Mouse (Mus musculus) embryonic facial prominence, embryonic 10.5 days (tissue): ENCODE results near the gene Cobl. TPM values are rescaled to one million over a fixed set of nuclear protein-coding genes. Genes with fewer than 3 reads are reported as not detected.

Source experiments
- DNase-seq: peaks from one replicate; pipeline ENCODE4 v3.0.0-alpha.2; 2017; ENCODE audit warnings: low spot score
- H3K27ac ChIP-seq: fragments of 300-500 bp; sonication (generic); replicated peaks from 2 replicates; pipeline ENCODE4 v1.5.1; 2016; ENCODE audit warnings: mild to moderate bottlenecking
- H3K27me3 ChIP-seq: fragments of 300-500 bp; sonication (generic); replicated peaks from 2 replicates; pipeline ENCODE4 v1.6.1; 2016; ENCODE audit warnings: low read depth, mild to moderate bottlenecking; ENCODE audit not compliant: poor library complexity, severe bottlenecking
- H3K36me3 ChIP-seq: fragments of 300-500 bp; sonication (generic); replicated peaks from 2 replicates; pipeline ENCODE4 v1.6.1; 2016; ENCODE audit warnings: mild to moderate bottlenecking, moderate library complexity
- H3K4me1 ChIP-seq: fragments of 300-500 bp; sonication (generic); 2 replicates; pipeline ENCODE4 v1.6.1; 2016
- H3K4me3 ChIP-seq: fragments of 300-500 bp; sonication (generic); 2 replicates; pipeline ENCODE4 v1.5.1; 2016; ENCODE audit warnings: mild to moderate bottlenecking, moderate library complexity
- H3K9me3 ChIP-seq: fragments of 300-500 bp; sonication (generic); 2 replicates; pipeline ENCODE4 v1.6.1; 2016; ENCODE audit warnings: mild to moderate bottlenecking
- WGBS: fragments of 180-500 bp; shearing (Covaris S2); methylation state at CpG from one replicate; pipeline ENCODE4 v1.1.7; 2016; 5-methylcytosine and 5-hydroxymethylcytosine counted together
- polyA plus RNA-seq: library from polyadenylated mRNA; unstranded; fragments of >200 nt; fragmentation: Nextera tagmentation; extraction: Ambion mirVana; gene quantifications from 2 replicates; pipeline ENCODE4 v1.2.1, GENCODE M21; 2016

Cobl gene
- polyA plus RNA-seq, 1 experiment from 2014 or later = 3.4 TPM

DNA sequence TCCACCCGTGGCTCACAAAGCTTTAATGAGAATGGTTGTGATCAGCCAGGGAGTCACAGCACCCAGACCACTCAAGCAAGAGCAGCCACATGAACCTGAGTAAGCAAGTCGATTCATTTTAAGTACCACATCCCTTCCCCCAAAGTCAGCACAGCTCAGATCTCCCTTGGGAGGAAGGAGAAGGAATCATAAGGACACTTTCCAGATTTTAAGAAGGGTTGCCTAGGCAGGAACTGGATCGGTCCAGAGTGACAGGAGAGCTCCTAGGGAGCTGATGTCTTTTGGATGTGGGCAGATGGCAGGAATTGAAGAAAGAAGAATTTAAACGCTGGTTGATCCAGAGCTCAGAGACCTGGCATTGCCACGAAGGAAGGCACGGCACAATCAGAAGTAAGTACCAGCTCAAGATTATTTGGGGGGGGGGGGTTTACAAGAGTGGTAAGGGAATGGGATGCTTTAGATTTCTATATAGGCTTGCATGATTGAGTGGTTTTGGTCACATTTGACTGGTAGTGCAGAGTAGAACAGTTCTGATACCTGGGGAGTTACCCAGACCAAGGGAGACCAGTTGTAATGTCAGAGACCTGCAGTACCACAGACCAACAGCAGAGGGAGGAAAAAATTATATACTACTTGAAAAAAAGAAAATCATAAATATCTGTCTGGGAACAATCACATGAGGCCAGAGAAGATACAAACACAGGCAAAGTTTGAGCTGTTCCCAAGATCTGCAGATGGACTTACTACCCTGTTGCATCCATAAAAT, 150.3 kb downstream of the Cobl start:
- H3K9me3 ChIP-seq = no peaks in the 10 kb centered on the region
- no peaks in the 10 kb centered on the region for H3K27me3 ChIP-seq
- DNase-seq = no peak
- WGBS = 83% methylated on average over 6 of the region's 6 CpGs
- H3K36me3 ChIP-seq = no peaks in the 10 kb centered on the region
- 0 out of 2 replicates have a peak, but pooled peaks cover 3% of the 10 kb centered on the region for H3K4me1 ChIP-seq
- no peak overlapping the region for H3K27ac ChIP-seq
- no peak overlapping the region for H3K4me3 ChIP-seq

DNA sequence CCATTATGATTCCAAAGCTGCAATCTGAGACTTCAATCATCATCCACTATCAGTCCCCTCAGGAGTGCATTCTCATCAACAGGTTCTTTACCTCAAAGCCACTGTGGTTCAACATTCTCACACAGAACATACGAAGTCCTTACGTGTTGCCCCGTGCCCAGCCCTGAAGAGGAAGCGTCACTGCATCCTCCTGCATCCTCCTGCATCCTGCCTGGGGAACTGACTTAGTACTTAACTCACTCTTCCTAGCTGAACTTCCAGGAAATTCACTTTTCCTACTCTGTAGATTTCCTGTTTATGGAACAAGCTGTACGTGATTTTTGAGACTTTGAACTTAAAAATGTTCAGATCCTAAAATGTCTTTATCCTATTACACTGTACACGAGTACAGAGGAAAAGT, 153.3 kb downstream of the Cobl start:
- no peak overlapping the region for H3K4me3 ChIP-seq
- DNase-seq = no peak
- no peaks in the 10 kb centered on the region for H3K9me3 ChIP-seq
- no peaks in the 10 kb centered on the region for H3K36me3 ChIP-seq
- 0 out of 2 replicates have a peak, but pooled peaks cover 5% of the 10 kb centered on the region for H3K27me3 ChIP-seq
- 0 out of 2 replicates have a peak, but pooled peaks cover 3% of the 10 kb centered on the region for H3K4me1 ChIP-seq
- H3K27ac ChIP-seq = no peak overlapping the region
- WGBS = 82% methylated on average over 6 of the region's 6 CpGs

DNA sequence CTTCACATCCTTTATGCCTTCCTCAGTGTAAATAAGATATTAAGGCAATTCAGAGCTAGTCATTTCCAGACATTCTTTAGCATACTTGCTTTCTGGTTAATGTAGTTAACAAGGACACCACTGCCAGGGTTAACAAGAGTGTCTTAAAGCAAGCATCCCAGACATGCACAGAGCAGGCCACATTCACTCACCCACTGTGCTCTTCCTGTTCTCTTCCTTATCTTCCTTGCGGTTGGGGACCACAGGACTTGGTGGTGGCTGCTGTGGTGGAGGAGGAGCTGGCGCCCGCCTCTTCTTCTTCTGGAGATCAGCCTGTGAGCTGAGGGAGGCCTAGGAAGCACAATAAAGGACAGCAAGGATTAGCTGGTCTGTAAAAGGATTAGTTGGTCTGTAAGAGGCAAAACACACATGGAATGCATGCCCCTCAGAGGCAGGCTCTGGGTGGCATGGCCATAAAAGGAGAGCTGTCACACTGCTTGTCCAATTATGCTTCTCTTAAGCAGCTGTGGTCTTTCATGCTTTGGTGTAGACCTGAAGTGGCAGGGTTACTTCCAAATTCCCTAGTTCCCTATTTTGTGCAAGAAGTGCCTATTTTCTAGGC, 155.2 kb downstream of the Cobl start:
- no peak for DNase-seq
- H3K27me3 ChIP-seq = 0 out of 2 replicates have a peak, but pooled peaks cover 5% of the 10 kb centered on the region

DNA sequence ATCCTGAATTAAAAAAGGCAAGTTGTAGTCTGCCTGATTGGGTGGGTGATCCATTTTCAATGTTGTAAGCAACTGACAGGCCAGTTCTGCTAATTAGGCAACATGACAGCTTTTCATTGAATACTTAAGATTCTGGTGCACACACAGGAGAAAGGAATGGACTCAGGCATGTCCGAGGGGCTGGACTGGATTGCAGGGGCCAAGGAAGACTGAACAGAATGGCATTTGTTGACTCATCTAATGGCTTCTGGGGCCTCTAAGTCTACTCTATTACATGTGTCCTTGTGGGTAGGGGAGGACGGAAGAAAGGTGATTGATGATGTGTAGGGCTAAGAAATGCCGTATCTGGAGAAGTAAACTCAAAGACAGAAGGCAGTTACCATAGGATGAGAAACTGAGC, 159.9 kb downstream of the Cobl start:
- 79% methylated on average over 3 of the region's 3 CpGs for WGBS
- Histone ChIP-seq H3K27ac (no peak overlapping the region), H3K36me3 (no peaks in the 10 kb centered on the region), H3K27me3 (0 out of 2 replicates have a peak, but pooled peaks cover 5% of the 10 kb centered on the region), H3K9me3 (no peaks in the 10 kb centered on the region), H3K4me1 (0 out of 2 replicates have a peak, but pooled peaks cover 7% of the 10 kb centered on the region), H3K4me3 (no peak overlapping the region)
- no peak for DNase-seq

More for the DNA sequence above, 155.2 kb downstream of the Cobl start:
- WGBS = 33% methylated on average over 3 of the region's 3 CpGs
- 0 out of 2 replicates have a peak, but pooled peaks cover 3% of the 10 kb centered on the region for H3K4me1 ChIP-seq
- H3K36me3 ChIP-seq = no peaks in the 10 kb centered on the region
- no peak overlapping the region for H3K27ac ChIP-seq
- H3K4me3 ChIP-seq = no peak overlapping the region
- no peaks in the 10 kb centered on the region for H3K9me3 ChIP-seq

DNA sequence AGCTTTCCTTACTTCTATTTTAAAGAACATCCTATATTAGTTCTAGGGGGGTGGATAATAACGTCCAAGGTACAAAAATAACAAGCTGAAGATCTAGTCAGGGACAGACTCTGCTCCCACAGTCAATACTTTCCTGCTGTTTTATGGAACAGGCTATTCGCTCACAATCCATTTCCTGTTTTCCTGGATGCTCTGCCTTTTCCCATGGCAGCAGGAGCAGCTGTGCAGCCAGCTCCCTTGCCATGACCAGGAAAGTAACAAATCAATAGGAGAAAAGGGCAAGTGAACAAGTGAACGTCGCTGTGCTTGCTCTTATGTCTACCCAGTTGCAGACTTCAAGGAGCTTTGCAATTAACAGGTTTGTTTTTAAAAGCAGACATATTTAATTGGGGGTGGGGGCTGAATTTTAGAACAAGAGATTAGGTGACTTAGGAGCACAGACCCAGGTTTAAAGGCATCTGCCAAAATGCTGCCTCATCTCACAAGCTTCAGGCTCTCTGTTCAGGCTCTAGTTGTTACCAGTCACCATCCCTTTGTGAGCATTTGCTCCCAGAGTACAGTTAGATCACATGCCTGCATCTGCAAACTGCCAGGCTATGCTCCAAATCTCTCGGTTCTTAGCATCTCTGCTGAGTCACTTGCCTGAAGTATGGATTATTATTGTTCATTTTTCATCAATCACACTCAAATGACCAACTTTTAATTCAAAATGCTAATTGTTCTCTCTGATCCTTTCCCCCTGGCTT, 164.9 kb downstream of the Cobl start:
- WGBS = 48% methylated on average over 5 of the region's 5 CpGs
- H3K9me3 ChIP-seq = no peaks in the 10 kb centered on the region
- no peak for DNase-seq

DNA sequence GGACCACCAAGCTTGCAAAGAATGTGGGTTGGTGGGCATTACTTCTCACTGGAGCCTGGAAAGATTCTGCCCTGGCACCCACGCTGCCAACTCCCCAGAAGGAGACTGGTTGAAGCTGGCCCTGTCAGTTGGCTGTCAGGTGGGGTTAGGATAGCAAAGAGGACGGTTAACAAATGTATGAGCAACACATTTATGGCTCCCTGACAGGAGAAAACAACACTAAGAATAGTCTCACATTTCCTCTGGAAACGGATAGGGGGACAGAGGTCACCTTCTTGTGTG, 173.2 kb downstream of the Cobl start:
- DNase-seq = no peak
- no peaks in the 10 kb centered on the region for H3K9me3 ChIP-seq
- H3K36me3 ChIP-seq = no peaks in the 10 kb centered on the region
- 32% methylated on average over 3 of the region's 3 CpGs for WGBS
- H3K4me1 ChIP-seq = 0 out of 2 replicates have a peak, but pooled peaks cover 6% of the 10 kb centered on the region
- no peak overlapping the region for H3K27ac ChIP-seq
- peaks cover 22% of the 10 kb centered on the region for H3K27me3 ChIP-seq
- H3K4me3 ChIP-seq = no peak overlapping the region

More for the DNA sequence above, 164.9 kb downstream of the Cobl start:
- Histone ChIP-seq H3K4me3 (no peak overlapping the region), H3K27me3 (no peaks in the 10 kb centered on the region), H3K27ac (no peak overlapping the region), H3K36me3 (no peaks in the 10 kb centered on the region), H3K4me1 (0 out of 2 replicates have a peak, but pooled peaks cover 6% of the 10 kb centered on the region)

DNA sequence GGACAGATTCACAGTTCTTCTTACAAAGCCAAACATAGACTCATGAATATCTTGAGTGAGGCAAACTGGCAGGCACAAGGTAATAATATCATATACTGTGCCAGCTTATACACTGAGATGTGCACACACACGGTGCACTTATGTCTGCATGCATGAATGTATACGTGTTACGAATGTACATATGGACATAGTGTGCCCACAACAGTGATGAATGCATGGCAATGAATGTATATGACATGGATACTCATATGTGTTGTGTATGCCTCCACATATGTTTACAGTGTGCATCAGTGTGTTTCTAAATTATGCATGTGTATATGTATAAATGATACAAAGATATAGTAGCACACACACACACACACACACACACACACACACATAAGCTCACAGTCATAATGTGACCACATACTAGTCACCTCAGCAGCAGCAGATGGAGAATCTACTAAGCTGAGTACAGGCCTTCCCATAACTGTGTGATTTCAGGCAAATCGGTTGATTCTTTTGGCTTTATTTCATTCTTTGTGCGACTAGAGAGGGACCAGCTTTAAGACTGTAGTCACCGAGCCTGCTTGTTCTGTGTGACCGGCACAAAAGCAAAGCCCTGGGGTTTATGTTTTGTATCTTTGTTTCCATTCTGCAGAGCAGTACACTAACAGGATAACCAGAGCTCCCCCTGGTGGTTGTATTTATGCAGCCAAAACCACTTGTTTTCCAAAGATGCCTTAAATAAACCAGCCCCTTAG, 173.7 kb downstream of the Cobl start:
- Histone ChIP-seq H3K36me3 (no peaks in the 10 kb centered on the region), H3K27ac (no peak overlapping the region), H3K4me1 (0 out of 2 replicates have a peak, but pooled peaks cover 6% of the 10 kb centered on the region), H3K27me3 (peaks cover 22% of the 10 kb centered on the region), H3K4me3 (no peak overlapping the region), H3K9me3 (no peaks in the 10 kb centered on the region)
- DNase-seq = peak; percentile 69
- WGBS = 49% methylated on average over 7 of the region's 7 CpGs

DNA sequence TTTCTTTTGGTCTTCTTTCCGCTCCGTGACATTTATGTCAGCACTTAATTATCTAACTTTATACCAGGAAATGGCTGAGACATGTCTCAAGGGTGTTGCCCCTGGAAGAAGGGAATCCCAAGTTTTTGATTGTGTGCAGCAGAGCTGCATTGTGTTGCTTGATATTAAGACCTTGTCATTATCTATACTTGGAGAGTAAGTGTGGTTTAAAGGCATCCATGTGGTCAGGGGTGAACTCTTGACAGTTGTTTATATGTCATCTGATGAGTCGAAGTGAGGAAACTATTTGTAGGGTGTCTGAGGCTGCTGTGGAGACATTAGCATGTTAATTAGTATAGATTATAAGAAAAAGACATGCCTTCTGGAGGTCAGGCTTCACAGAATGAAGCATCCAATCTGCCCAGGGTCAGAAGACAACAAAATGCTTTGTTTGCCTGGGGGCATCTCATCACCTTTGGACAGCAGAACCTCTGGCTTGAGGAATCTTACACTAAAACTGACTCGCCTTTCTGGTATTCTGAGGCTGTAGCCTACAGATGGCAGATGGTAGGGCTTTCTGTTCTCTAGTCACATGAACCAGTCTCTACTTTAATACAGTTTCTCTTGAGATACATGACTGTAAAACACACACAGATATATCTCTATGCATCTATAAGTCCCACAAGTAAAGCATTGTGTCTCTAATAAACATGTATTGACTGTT, 179.3 kb downstream of the Cobl start:
- Histone ChIP-seq H3K27me3 (0 out of 2 replicates have a peak, but pooled peaks cover 7% of the 10 kb centered on the region), H3K27ac (no peak overlapping the region), H3K36me3 (no peaks in the 10 kb centered on the region), H3K4me1 (no peaks in the 10 kb centered on the region), H3K9me3 (no peaks in the 10 kb centered on the region), H3K4me3 (no peak overlapping the region)
- no peak for DNase-seq
- 90% methylated on average over 4 of the region's 4 CpGs for WGBS

DNA sequence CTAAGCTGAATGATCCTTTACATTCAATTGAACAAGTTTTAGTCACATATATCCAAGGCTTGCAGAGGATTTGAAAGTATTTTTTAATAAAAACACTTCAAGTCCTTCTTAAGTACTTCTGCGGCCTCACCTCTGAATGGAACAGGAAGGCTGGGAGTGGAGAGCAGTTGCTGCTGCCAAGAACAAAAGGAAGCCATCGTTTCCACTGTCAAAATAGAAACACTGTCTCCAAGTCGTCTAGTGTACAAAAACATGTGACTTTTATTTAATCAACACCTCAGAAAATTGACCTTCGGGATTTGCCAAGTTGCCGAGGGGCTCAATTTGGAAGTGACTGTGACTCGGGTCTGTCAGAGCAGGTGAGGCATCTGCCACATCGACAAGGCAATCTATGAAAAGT, 184.0 kb downstream of the Cobl start:
- Histone ChIP-seq H3K36me3 (no peaks in the 10 kb centered on the region), H3K4me1 (no peaks in the 10 kb centered on the region), H3K9me3 (no peaks in the 10 kb centered on the region), H3K27ac (no peak overlapping the region), H3K4me3 (no peak overlapping the region), H3K27me3 (no peaks in the 10 kb centered on the region)
- WGBS = 74% methylated on average over 7 of the region's 7 CpGs
- no peak for DNase-seq

DNA sequence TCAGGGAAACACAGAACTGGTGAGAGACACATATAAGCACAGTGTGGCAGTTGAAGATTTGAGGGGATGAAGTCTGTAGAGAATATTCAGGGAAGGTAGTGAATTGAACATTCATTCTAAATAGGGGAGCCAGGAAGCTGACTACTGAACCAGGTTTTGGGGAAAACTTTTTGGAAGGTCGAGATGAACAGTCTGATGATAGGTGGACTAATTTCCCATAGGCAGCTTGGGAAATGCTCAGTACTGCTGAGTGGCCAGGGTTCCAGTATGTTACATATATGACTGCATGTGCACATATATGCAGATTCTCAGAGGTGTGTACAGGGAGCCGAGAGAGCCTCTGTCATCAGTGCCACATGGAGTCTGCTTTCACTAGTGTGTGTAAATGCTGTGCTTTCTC, 190.5 kb downstream of the Cobl start:
- 76% methylated on average over 2 of the region's 2 CpGs for WGBS
- H3K4me1 ChIP-seq = no peaks in the 10 kb centered on the region

DNA sequence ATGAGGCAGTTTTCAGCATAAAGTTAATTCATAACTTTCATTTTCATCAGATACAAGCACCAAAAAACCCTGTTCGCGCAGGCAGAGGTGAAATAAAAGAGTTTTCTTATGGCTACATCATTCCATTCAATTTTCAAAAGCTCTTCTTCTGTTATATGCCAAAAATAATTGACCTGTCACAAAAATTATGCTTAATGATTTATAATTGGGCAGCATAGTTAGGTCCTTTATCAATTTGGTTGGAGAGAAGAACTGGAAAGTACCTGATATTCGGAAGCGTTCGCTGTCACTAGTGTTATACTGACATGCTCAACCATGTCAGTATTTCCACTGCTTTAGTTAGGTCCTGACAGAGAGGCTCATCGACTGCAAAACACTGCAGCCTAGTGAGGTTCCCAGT, 191.0 kb downstream of the Cobl start:
- Histone ChIP-seq H3K4me1 (no peaks in the 10 kb centered on the region), H3K4me3 (no peak overlapping the region), H3K27me3 (no peaks in the 10 kb centered on the region), H3K9me3 (no peaks in the 10 kb centered on the region), H3K27ac (no peak overlapping the region), H3K36me3 (no peaks in the 10 kb centered on the region)
- WGBS = 89% methylated on average over 6 of the region's 6 CpGs
- DNase-seq = no peak

More for the DNA sequence above, 190.5 kb downstream of the Cobl start:
- H3K9me3 ChIP-seq = no peaks in the 10 kb centered on the region
- no peak overlapping the region for H3K27ac ChIP-seq
- H3K27me3 ChIP-seq = no peaks in the 10 kb centered on the region
- DNase-seq = no peak
- no peak overlapping the region for H3K4me3 ChIP-seq
- no peaks in the 10 kb centered on the region for H3K36me3 ChIP-seq

DNA sequence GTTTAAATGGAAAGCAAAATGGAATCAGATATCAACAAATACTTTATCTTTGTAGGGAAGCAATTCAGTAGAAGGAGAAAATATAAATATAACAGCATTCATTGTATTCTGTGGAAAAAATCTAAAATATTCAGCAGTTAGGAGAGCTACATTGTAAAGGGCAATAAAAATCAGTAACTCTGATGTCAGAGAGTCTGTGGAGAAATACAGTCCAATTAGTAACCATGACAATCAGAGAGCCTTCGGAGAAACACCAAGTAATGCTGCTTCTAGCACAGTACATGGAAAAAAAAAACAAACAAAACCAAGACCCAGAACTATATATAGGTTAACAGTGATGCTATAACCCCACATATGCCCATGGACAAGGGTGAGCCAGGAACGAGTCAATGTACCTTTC, 206.3 kb downstream of the Cobl start:
- no peaks in the 10 kb centered on the region for H3K4me1 ChIP-seq
- WGBS = 73% methylated on average over 2 of the region's 2 CpGs
- H3K4me3 ChIP-seq = no peak overlapping the region

More for the DNA sequence above, 206.3 kb downstream of the Cobl start:
- H3K36me3 ChIP-seq = no peaks in the 10 kb centered on the region
- no peak for DNase-seq
- no peak overlapping the region for H3K27ac ChIP-seq
- no peaks in the 10 kb centered on the region for H3K9me3 ChIP-seq
- H3K27me3 ChIP-seq = no peaks in the 10 kb centered on the region
